In genomic region chrX:71528646-71529045, GRCm38 (mm10) we compare ENCODE assay signal across 8 mouse cellular contexts. TPM values are rescaled to one million over a fixed set of nuclear protein-coding genes. Genes with fewer than 3 reads are reported as not detected.
DNase-seq lines count a peak whose midpoint lies in the region; ATAC-seq lines count a peak whose summit lies in the region.

No protein-coding gene starts in this region.

- H3K27ac ChIP-seq in neural tube, embryonic 13.5 days (replicated peaks), result peak overlapping the region; percentile 79

- no peaks in the 10 kb centered on the region for H3K27me3 ChIP-seq in neural tube, embryonic 13.5 days

- no peak overlapping the region for H3K4me3 ChIP-seq in neural tube, embryonic 13.5 days

- 50% methylated on average over 6 of the region's 6 CpGs for WGBS in neural tube, embryonic 13.5 days

- H3K4me1 ChIP-seq in neural tube, embryonic 13.5 days (replicated peaks), result peaks cover 13% of the 10 kb centered on the region; the same call in 1 of the 2 replicates

- no peak overlapping the region for H3K4me2 ChIP-seq in neural tube, embryonic 13.5 days

- no peaks in the 10 kb centered on the region for H3K36me3 ChIP-seq in neural tube, embryonic 13.5 days

- H3K9ac ChIP-seq in neural tube, embryonic 13.5 days, result no peak overlapping the region

- ATAC-seq in neural tube, embryonic 13.5 days (ENCODE audit: low read depth), result peak; percentile 93

- peak; percentile 4 to 45 for DNase-seq in layer of hippocampus, adult 18-20 months (ENCODE audit: low spot score in 2 of 2)
- no peak for DNase-seq in layer of hippocampus, postnatal 36 days
- peak; percentile 35 to 38 for DNase-seq in adrenal gland, postnatal 36 days
- DNase-seq in kidney, adult 9 months, result peak; percentile 34
- no peak for DNase-seq in frontal cortex, postnatal 25 days (ENCODE audit: low spot score in 2 of 2)
- DNase-seq in cerebellum, adult 11-12 months, result no peak
- DNase-seq in heart, adult 11 months, result no peak

- no peaks in the 10 kb centered on the region for H3K9me3 ChIP-seq in neural tube, embryonic 13.5 days

RNA-seq across cellular contexts. Expression of gene Hmgb3, which starts 27.1 kb away (rescaled TPM):
- total RNA-seq in layer of hippocampus, adult 18-20 months (2021), result 10 to 100 TPM in 1 of 2 experiments, 1 to 10 TPM in 1; 9.8 to 13.1 TPM
- 10 to 100 TPM; 14.0 to 19.9 TPM for total RNA-seq in layer of hippocampus, postnatal 36 days (2021)
- total RNA-seq in adrenal gland, postnatal 36 days (2021), result 100 to 1,000 TPM; 168 to 216 TPM
- polyA plus RNA-seq in neural tube, embryonic 13.5 days (2015; fragmentation: Nextera tagmentation; extraction: Ambion mirVana), result 546 and 587 TPM in 2 replicates

RNA-seq across cellular contexts. Expression of gene Cd99l2, which starts 36.0 kb away (rescaled TPM):
- total RNA-seq in layer of hippocampus, adult 18-20 months (2021), result 10 to 100 TPM; 50.5 to 52.0 TPM
- total RNA-seq in layer of hippocampus, postnatal 36 days (2021), result 10 to 100 TPM; 49.1 to 52.2 TPM
- total RNA-seq in adrenal gland, postnatal 36 days (2021), result 10 to 100 TPM; 84.0 to 93.2 TPM
- 67.6 and 76.2 TPM in 2 replicates for polyA plus RNA-seq in neural tube, embryonic 13.5 days (2015; fragmentation: Nextera tagmentation; extraction: Ambion mirVana)

Comparison
In these comparisons a context has a peak if more than half of its experiments do, and no peak if none do; other contexts are left out.
1. DNase-seq: peak in layer of hippocampus, adult 18-20 months (2 of 2), adrenal gland, postnatal 36 days (2 of 2) and kidney, adult 9 months (single experiment); none in layer of hippocampus, postnatal 36 days (0 of 2), frontal cortex, postnatal 25 days (0 of 2), cerebellum, adult 11-12 months (single experiment) and heart, adult 11 months (single experiment).
2. RNA of gene Hmgb3, which starts 27.1 kb away (total RNA-seq): 168 to 216 TPM in adrenal gland, postnatal 36 days; 14.0 to 19.9 TPM in layer of hippocampus, postnatal 36 days and 9.8 to 13.1 TPM in layer of hippocampus, adult 18-20 months; every median in the first group is over 4 times any median in the second.